Mouse (Mus musculus) thymus, postnatal 0 days (tissue): ENCODE measurements around the gene Drosha. TPM values are rescaled to one million over a fixed set of nuclear protein-coding genes. Genes with fewer than 3 reads are reported as not detected.
"Not testable (repeated sequence)": the region's sequence is repeated elsewhere in the genome, so short reads cannot be mapped to it uniquely, and the experiment has no call there.

Experiments used
- DNase-seq: peaks from one replicate; pipeline ENCODE4 v3.0.0-alpha.2; 2015; ENCODE audit warnings: low spot score
- polyA plus RNA-seq: library from polyadenylated mRNA; unstranded; fragments of >200 nt; fragmentation: Nextera tagmentation; extraction: Ambion mirVana; gene quantifications from 2 replicates; pipeline ENCODE4 v1.2.1, GENCODE M21; 2015

Drosha gene
- polyA plus RNA-seq, 1 experiment from 2014 or later = 15.4 TPM

DNA sequence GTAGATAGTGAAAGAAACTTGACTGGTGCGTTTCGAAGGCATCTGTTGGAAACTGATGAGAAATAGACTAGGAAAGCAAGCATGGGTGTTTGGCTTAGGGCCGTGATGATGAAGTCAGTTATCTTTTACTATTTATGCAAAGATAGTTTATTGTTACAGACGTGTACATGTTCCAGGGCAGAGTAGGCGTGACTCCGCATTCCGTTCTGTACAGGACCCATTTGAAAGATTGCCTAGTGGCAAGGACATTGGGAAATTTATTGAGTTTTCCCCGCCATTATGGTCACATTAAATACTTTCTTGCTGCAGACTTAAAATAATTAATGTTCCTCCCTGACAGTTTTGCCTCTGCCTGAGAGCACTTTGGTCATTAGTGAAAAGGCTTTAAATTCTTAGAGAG, 55.3 kb downstream of the Drosha start:
- DNase-seq = no peak

DNA sequence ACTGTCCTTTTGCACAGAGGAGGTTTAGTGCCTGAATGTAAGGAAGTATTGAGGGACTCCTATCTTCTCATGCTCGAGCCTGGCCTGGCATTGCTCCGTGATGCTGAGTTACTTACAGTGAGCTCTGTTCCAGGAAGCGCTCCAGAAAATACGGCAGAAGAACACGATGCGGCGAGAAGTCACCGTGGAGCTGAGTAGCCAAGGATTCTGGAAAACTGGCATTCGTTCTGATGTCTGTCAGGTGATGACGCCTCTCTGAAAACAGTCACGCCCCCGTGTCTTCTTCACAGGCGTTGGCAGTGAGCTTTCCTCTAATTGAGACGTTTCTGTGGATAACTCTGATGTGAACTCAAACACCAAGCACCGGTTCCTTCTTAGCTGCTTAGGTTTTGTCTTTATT, 60.2 kb downstream of the Drosha start:
- DNase-seq = no peak

DNA sequence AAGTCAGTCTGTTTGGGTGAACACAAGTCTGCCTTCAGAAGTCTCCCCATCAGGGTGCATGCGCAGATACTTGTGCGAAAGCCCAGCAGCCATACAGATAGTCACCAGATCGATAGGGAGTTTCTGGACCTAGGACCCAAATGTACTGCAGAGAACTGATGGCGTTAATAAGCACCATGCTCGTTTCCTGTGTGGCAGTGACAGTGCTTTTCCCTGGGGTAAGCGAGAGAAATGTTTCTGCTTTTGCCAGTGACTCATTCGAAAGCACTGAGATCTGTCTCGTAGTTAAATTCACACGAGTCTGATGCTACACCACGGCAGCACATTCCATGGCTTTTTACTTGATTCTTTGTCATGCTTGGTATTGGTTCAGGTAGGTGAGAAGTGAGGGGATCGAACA, 60.7 kb downstream of the Drosha start:
- DNase-seq = no peak

GRCm38 (mm10) chr15:12887206-12887605, 62.6 kb downstream of the Drosha start:
- no peak for DNase-seq

DNA sequence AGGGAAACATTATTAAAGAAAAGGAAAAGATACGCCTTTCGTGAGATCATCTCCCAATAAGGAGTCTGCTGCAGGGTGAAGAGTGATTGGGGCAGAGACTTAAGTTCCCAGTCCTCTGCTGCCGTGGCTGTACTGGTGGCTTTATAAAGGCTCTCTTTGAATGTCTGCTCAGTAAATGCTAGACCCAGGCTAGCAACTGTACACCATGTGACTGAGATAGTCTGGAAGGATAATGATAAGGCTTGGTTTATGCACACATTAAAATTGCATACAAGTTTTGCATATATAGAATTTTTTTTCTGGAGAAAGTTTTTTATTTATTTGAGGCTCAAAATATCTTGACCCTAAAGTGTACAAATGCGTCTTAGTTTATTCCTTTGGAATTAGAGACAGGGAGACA, 63.7 kb downstream of the Drosha start:
- no peak for DNase-seq

GRCm38 (mm10) chr15:12889909-12890308, 65.3 kb downstream of the Drosha start:
- no peak for DNase-seq

GRCm38 (mm10) chr15:12895426-12895825, 70.8 kb downstream of the Drosha start:
- no peak for DNase-seq

GRCm38 (mm10) chr15:12896022-12897009, 71.7 kb downstream of the Drosha start:
- no peak for DNase-seq

- no peak for DNase-seq
These were observed 73.2 kb downstream of the Drosha start for GRCm38 (mm10) chr15:12897831-12898230.

DNA sequence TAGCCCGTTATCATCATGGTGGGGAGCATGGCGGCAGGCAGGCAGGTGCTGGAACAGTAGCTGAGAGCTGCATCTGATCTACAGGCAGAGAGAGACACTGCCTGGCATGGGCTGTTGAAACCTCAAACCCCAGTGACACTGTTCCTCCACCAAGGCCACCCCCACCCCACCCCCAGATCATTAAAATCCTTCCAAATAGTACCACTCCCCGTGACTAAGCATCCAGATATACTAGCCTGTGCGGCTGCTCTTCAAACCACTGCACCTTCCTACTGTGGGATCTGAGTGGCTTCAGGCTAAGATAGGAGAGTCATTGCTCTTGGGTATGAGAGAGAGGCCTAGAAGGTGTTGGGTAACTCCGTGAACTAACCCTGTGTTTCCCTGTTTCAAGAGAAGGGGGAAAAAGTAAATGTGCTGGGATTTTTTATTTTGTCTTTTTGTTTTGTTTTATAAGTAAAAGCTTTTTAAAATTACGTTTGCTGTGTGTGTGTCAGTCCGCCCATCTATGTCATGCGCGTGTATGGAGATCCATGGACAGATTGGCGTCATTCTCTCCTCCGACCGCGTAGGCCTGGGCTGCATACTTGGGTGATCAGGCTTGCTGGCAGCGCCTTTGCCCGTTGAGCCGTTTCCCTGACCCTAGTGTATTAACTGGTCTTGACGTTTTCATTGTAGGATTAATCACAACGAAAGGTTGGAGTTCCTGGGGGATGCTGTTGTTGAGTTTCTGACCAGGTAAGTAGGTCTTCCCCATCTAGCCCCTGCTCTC, 76.0 kb downstream of the Drosha start:
- no peak for DNase-seq

- DNase-seq = no peak
These were observed 76.6 kb downstream of the Drosha start for GRCm38 (mm10) chr15:12901197-12901570.

DNA sequence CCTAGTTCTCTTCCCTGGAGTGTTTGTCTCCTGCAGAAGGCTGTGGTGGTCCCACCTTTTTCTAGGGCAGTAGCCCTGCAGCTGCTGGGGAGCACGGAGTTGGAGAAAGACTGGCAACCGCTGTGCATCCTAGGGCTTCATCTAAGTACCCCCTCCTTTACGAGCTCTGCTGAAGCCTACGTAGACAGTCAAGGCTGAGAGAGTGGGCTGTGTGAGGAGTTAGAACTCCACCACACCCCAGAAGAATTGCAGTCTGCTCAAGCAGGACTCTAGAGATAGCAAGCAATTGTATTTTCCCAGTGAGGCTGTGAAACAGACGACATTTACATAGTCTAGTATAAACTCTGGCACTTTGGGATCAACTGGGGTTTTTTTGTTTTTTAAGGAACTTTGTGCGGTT, 79.8 kb downstream of the Drosha start:
- no peak for DNase-seq

DNA sequence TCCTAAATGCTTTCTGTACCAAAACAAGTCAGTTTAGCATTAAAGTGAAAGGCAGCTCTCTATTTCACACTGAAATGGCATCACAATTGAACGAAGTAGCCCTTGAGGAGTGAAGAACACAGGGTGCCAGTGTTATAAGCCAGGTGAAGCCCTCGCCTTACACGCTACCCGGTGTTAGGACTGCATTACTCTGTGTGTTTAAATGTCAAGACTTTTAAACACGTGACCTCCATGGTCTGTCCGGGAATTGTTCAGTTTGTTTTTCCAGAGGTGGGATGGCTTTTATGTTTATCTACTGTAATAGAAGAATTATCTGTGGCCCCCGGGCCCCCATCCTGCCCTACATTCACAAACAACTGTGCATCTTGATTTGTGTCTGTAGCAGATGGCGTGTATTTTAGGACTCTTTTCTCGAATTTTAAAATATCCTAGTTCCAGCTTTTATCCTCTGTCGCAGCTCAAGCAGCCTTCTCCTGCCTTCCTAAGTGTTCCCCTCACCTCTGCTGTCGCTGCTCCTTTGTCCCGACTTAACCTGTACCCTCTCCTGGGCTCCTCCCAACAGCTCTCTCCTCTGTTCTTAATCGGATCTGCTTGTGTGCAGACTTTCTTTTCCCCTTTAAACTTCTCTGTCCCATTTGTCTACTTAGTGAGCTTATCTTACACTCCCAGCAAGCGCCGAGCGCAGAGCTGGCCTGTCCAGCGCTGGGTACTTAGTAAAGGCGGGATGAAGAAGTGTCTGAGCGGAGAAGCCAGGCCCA, 83.5 kb downstream of the Drosha start:
- no peak for DNase-seq

DNA sequence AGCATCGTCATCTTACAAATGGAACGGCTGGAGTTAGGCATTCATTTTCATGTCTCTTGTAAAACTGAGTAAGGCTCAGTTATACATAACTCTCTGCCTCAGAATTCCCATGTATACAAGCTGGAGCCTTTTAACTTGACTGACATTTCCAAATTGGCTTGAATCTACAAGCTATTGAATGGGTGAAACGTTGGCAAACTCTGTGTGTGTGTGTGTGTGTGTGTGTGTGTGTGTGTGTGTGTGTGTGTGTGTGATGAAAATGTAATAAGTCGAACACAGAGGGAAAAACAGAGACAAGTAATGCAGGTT, 84.1 kb downstream of the Drosha start:
- no peak for DNase-seq

GRCm38 (mm10) chr15:12909171-12909570, 84.6 kb downstream of the Drosha start:
- DNase-seq = no peak

GRCm38 (mm10) chr15:12911082-12911481, 86.5 kb downstream of the Drosha start:
- DNase-seq = no peak

- no peak for DNase-seq
These were observed 91.8 kb downstream of the Drosha start for GRCm38 (mm10) chr15:12916314-12916815.

- not testable (repeated sequence) for DNase-seq
These were observed 94.8 kb downstream of the Drosha start for GRCm38 (mm10) chr15:12919326-12919966.

DNA sequence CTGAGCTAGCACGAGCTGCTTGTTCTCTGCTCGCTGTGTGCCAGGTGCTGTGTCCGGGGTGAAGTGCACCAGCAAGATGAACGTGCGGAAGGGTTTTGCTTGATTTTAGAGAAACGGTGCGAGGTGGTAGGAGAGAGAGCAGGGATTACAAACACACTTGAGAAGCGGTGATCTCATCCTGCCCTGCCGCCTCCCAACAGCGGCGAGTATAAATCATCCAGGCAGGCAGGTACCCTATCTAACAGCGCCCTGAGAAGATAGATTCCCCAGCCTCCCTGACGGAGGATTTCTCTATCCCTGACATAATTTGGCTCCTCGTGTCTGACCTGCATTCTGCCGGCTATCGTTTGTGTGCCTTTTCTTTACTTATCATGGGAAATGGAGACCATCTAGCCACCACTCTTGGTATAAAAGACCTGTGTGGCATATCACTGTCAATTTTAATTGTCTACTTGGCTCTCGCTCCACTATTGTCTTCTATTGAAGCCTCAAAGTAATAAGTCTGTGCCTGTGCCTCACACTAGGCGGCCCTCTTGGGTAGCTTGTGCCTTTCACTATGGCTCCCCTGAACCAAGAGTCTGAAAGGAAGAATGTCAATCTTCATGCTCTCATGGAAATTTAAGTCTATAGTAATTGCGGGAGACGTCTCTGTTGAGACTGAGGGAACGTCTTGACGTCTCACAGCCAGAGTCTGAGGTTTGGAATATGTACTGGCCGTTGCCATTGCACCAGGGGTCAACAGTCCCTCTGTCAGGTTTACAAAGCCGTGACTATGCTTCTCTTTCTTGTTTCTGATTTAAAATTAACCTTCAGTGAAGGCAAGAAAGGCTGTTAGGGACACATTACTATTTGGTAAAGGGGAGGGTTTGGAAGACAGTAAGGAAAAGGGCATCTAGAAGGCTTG, 95.6 kb downstream of the Drosha start:
- DNase-seq = no peak

DNA sequence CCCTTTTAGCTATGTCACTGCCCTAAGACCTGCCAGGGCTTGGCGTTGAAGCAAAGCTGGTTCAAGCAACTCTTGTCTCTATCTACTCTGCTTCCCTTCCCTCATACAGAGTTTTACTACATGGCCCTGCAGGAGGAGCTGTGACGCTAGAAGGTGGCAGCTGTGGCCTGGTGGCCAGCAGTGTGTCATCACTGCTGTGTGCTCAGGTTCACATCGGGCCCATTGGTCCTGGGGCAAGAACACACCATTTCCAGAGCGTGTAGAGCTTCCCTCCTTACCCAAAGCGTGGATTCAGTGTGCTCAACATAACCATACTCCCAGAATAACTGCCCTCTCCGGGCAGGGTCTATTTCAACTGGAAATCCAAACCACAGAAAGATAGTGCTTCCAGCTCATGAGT, 97.3 kb downstream of the Drosha start:
- DNase-seq = no peak
